Mouse (Mus musculus): ENCODE measurements around the gene Tnfrsf25. TPM values are rescaled to one million over a fixed set of nuclear protein-coding genes. Genes with fewer than 3 reads are reported as not detected.

Tnfrsf25 gene
- polyA plus RNA-seq, 1 experiment from 2014 or later: 0.11 TPM

- Histone ChIP-seq H3K36me3 (ENCODE audit: inconsistent target) (no peaks in the 10 kb centered on the region), H3K79me2 (ENCODE audit: inconsistent target) (no peaks in the 10 kb centered on the region), H3K27ac (no peak overlapping the region), H3K4me3 (ENCODE audit: inconsistent target) (no peak overlapping the region)
- 6% methylated on average over 56 of the region's 56 CpGs for WGBS (ENCODE audit: missing documents)
Observed at GRCm38 (mm10) chr4:152125161-152126025, 9.7 kb downstream of the Tnfrsf25 start.

- H3K36me3 ChIP-seq (ENCODE audit: inconsistent target): no peaks in the 10 kb centered on the region
- no peak overlapping the region for H3K27ac ChIP-seq
- WGBS (ENCODE audit: missing documents): 15% methylated on average over 64 of the region's 65 CpGs
- H3K4me3 ChIP-seq (ENCODE audit: inconsistent target): no peak overlapping the region
- no peaks in the 10 kb centered on the region for H3K79me2 ChIP-seq (ENCODE audit: inconsistent target)
Observed at GRCm38 (mm10) chr4:152126026-152126920, 10.5 kb downstream of the Tnfrsf25 start.

GRCm38 (mm10) chr4:152127884-152128283 lies 12.2 kb downstream of the Tnfrsf25 start:
- Histone ChIP-seq H3K4me3 (ENCODE audit: inconsistent target) (no peak overlapping the region), H3K79me2 (ENCODE audit: inconsistent target) (no peaks in the 10 kb centered on the region), H3K36me3 (ENCODE audit: inconsistent target) (no peaks in the 10 kb centered on the region), H3K27ac (no peak overlapping the region)
- WGBS (ENCODE audit: missing documents): 96% methylated on average over 10 of the region's 11 CpGs

- 84% methylated on average over 5 of the region's 5 CpGs for WGBS (ENCODE audit: missing documents)
- no peak overlapping the region for H3K4me3 ChIP-seq (ENCODE audit: inconsistent target)
Observed at GRCm38 (mm10) chr4:152128784-152129183, 13.1 kb downstream of the Tnfrsf25 start.

GRCm38 (mm10) chr4:152129395-152129930 lies 13.7 kb downstream of the Tnfrsf25 start:
- no peak overlapping the region for H3K27ac ChIP-seq
- no peak overlapping the region for H3K4me3 ChIP-seq (ENCODE audit: inconsistent target)
- H3K79me2 ChIP-seq (ENCODE audit: inconsistent target): no peaks in the 10 kb centered on the region
- 79% methylated on average over 8 of the region's 13 CpGs for WGBS (ENCODE audit: missing documents)
- no peaks in the 10 kb centered on the region for H3K36me3 ChIP-seq (ENCODE audit: inconsistent target)

More at GRCm38 (mm10) chr4:152128784-152129183, 13.1 kb downstream of the Tnfrsf25 start:
- no peaks in the 10 kb centered on the region for H3K36me3 ChIP-seq (ENCODE audit: inconsistent target)
- no peak overlapping the region for H3K27ac ChIP-seq
- H3K79me2 ChIP-seq (ENCODE audit: inconsistent target): no peaks in the 10 kb centered on the region

GRCm38 (mm10) chr4:152130771-152131653 lies 15.3 kb downstream of the Tnfrsf25 start:
- Histone ChIP-seq H3K79me2 (ENCODE audit: inconsistent target) (no peaks in the 10 kb centered on the region), H3K36me3 (ENCODE audit: inconsistent target) (no peaks in the 10 kb centered on the region), H3K4me3 (ENCODE audit: inconsistent target) (no peak overlapping the region), H3K27ac (no peak overlapping the region)
- WGBS (ENCODE audit: missing documents): 2% methylated on average over 73 of the region's 85 CpGs

- Histone ChIP-seq H3K36me3 (ENCODE audit: inconsistent target) (no peaks in the 10 kb centered on the region), H3K4me3 (ENCODE audit: inconsistent target) (no peak overlapping the region), H3K79me2 (ENCODE audit: inconsistent target) (no peaks in the 10 kb centered on the region), H3K27ac (no peak overlapping the region)
- 16% methylated on average over 49 of the region's 50 CpGs for WGBS (ENCODE audit: missing documents)
Observed at GRCm38 (mm10) chr4:152131809-152132771, 16.4 kb downstream of the Tnfrsf25 start.

GRCm38 (mm10) chr4:152132772-152133169 lies 17.0 kb downstream of the Tnfrsf25 start:
- H3K27ac ChIP-seq: no peak overlapping the region
- no peaks in the 10 kb centered on the region for H3K79me2 ChIP-seq (ENCODE audit: inconsistent target)
- no peak overlapping the region for H3K4me3 ChIP-seq (ENCODE audit: inconsistent target)
- no peaks in the 10 kb centered on the region for H3K36me3 ChIP-seq (ENCODE audit: inconsistent target)
- WGBS (ENCODE audit: missing documents): 72% methylated on average over 10 of the region's 10 CpGs

GRCm38 (mm10) chr4:152133213-152133612 lies 17.5 kb downstream of the Tnfrsf25 start:
- Histone ChIP-seq H3K27ac (no peak overlapping the region), H3K79me2 (ENCODE audit: inconsistent target) (no peaks in the 10 kb centered on the region), H3K36me3 (ENCODE audit: inconsistent target) (no peaks in the 10 kb centered on the region), H3K4me3 (ENCODE audit: inconsistent target) (no peak overlapping the region)
- 83% methylated on average over 5 of the region's 5 CpGs for whole genome bisulfite sequencing (ENCODE audit: missing documents)

- H3K27ac ChIP-seq: no peak overlapping the region
- no peaks in the 10 kb centered on the region for H3K36me3 ChIP-seq (ENCODE audit: inconsistent target)
- H3K4me3 ChIP-seq (ENCODE audit: inconsistent target): no peak overlapping the region
- no peaks in the 10 kb centered on the region for H3K79me2 ChIP-seq (ENCODE audit: inconsistent target)
Observed at GRCm38 (mm10) chr4:152134507-152134906, 18.8 kb downstream of the Tnfrsf25 start.

- H3K36me3 ChIP-seq (ENCODE audit: inconsistent target): no peaks in the 10 kb centered on the region
- no peaks in the 10 kb centered on the region for H3K79me2 ChIP-seq (ENCODE audit: inconsistent target)
- no peak overlapping the region for H3K27ac ChIP-seq
- WGBS (ENCODE audit: missing documents): 92% methylated on average over 12 of the region's 12 CpGs
- H3K4me3 ChIP-seq (ENCODE audit: inconsistent target): no peak overlapping the region
Observed at GRCm38 (mm10) chr4:152135363-152135762, 19.6 kb downstream of the Tnfrsf25 start.

- WGBS (ENCODE audit: missing documents): 63% methylated on average over 6 of the region's 6 CpGs
- H3K79me2 ChIP-seq (ENCODE audit: inconsistent target): no peaks in the 10 kb centered on the region
- no peaks in the 10 kb centered on the region for H3K36me3 ChIP-seq (ENCODE audit: inconsistent target)
- no peak overlapping the region for H3K4me3 ChIP-seq (ENCODE audit: inconsistent target)
- no peak overlapping the region for H3K27ac ChIP-seq
Observed at GRCm38 (mm10) chr4:152136112-152136875, 20.6 kb downstream of the Tnfrsf25 start.
